Mouse (Mus musculus) CH12.LX (cell line): Measurements from ENCODE around the gene Acsl3. TPM values are rescaled to one million over a fixed set of nuclear protein-coding genes. Genes with fewer than 3 reads are reported as not detected.

Experiments used
- DNase-seq: peaks from one replicate; pipeline ENCODE4 v3.0.0-alpha.2; 2013; ENCODE audit errors: extremely low read depth
- H3K27ac ChIP-seq: 2 replicates; pipeline ENCODE4 v1.5.1; 2012; ENCODE audit warnings: low read depth, mild to moderate bottlenecking, control low read depth, moderate library complexity; ENCODE audit not compliant: insufficient read depth
- H3K27me3 ChIP-seq: replicated peaks from 2 replicates; pipeline ENCODE3; 2012; ENCODE audit warnings: inconsistent platforms
- H3K36me3 ChIP-seq, 2 experiments: replicated peaks in 1 of 2; 2 replicates each; pipeline versions ENCODE3 to v1.6.1; 2012; ENCODE audit warnings: inconsistent platforms in 1 of 2, low read length in 1 of 2, mild to moderate bottlenecking in 1 of 2, mixed read lengths in 1 of 2, moderate library complexity in 1 of 2; ENCODE audit not compliant: control insufficient read depth in 1 of 2, insufficient read depth in 1 of 2
- H3K4me1 ChIP-seq, 2 experiments: 2 replicates each; pipeline ENCODE4 v1.6.1; 2012; ENCODE audit warnings: inconsistent platforms in 1 of 2, moderate library complexity in 1 of 2; ENCODE audit not compliant: insufficient read depth in 2 of 2, control insufficient read depth in 1 of 2
- H3K4me2 ChIP-seq: 2 replicates; pipeline ENCODE4 v1.6.1; 2012; ENCODE audit warnings: low read depth, mild to moderate bottlenecking, control low read depth; ENCODE audit not compliant: poor library complexity, insufficient read depth, severe bottlenecking
- H3K4me3 ChIP-seq, 3 experiments: fragments of 150-350 bp in 1 of 3; sonication (generic) in 1 of 3; replicated peaks in 1 of 3; 2 replicates each; pipeline versions ENCODE3 to v1.5.1; 2011 to 2012; ENCODE audit warnings: low read depth in 2 of 3, low read length in 2 of 3, mild to moderate bottlenecking in 2 of 3, moderate library complexity in 2 of 3, control low read depth in 1 of 3, improper control_type of control experiment in 1 of 3, inconsistent platforms in 1 of 3, mixed read lengths in 1 of 3; ENCODE audit not compliant: poor library complexity in 1 of 3
- H3K79me2 ChIP-seq: replicated peaks from 2 replicates; pipeline ENCODE4 v1.6.1; 2012; ENCODE audit warnings: mild to moderate bottlenecking, moderate library complexity; ENCODE audit not compliant: control insufficient read depth, poor library complexity, insufficient read depth, severe bottlenecking; ENCODE audit errors: extremely low read depth
- H3K9ac ChIP-seq: 2 replicates; pipeline ENCODE4 v1.6.1; 2012; ENCODE audit warnings: low read depth, mild to moderate bottlenecking, control low read depth, moderate library complexity; ENCODE audit not compliant: insufficient read depth
- H3K9me3 ChIP-seq: replicated peaks from 2 replicates; pipeline ENCODE3; 2012; ENCODE audit warnings: low read length, inconsistent platforms, mixed read lengths
- CHD1 ChIP-seq: IDR thresholded peaks from 2 replicates; pipeline ENCODE4 v1.6.1; 2012; ENCODE audit warnings: low read depth, low read length, improper control_type of control experiment, inconsistent platforms
- CTCF ChIP-seq, 2 experiments: IDR thresholded peaks in 1 of 2; conservative IDR thresholded peaks in 1 of 2; 2 replicates each; pipeline ENCODE4 v1.5.1; 2011 to 2012; ENCODE audit warnings: low read depth in 2 of 2, low read length in 2 of 2, improper control_type of control experiment in 1 of 2, inconsistent platforms in 1 of 2, mild to moderate bottlenecking in 1 of 2, moderate library complexity in 1 of 2
- MAX ChIP-seq: IDR thresholded peaks from 2 replicates; pipeline ENCODE4 v1.6.1; 2011; ENCODE audit warnings: low read length, improper control_type of control experiment
- POLR2A ChIP-seq: IDR thresholded peaks from 2 replicates; pipeline ENCODE4 v1.6.1; 2011; ENCODE audit warnings: low read depth, mild to moderate bottlenecking, improper control_type of control experiment, low read length
- SIN3A ChIP-seq: IDR thresholded peaks from 2 replicates; pipeline ENCODE4 v1.6.1; 2012; ENCODE audit warnings: low read length, improper control_type of control experiment, inconsistent platforms
- SMC3 ChIP-seq: IDR thresholded peaks from 2 replicates; pipeline ENCODE4 v1.6.1; 2011; ENCODE audit warnings: low read depth, low read length, improper control_type of control experiment
- UBTF ChIP-seq: IDR thresholded peaks from 2 replicates; pipeline ENCODE4 v1.6.1; 2012; ENCODE audit warnings: low read depth, mild to moderate bottlenecking, inconsistent platforms, low read length, improper control_type of control experiment, moderate library complexity
- USF1 ChIP-seq: IDR thresholded peaks from 2 replicates; pipeline ENCODE4 v1.6.1; 2014; ENCODE audit warnings: low read depth, mild to moderate bottlenecking, inconsistent platforms, low read length, improper control_type of control experiment
- USF2 ChIP-seq: conservative IDR thresholded peaks from 2 replicates; pipeline ENCODE4 v1.6.1; 2011; ENCODE audit warnings: low read depth, low read length, improper control_type of control experiment
- ZKSCAN1 ChIP-seq: IDR thresholded peaks from 2 replicates; pipeline ENCODE4 v1.6.1; 2012; ENCODE audit warnings: low read depth, inconsistent platforms, low read length, improper control_type of control experiment, borderline replicate concordance
- ZNF384 ChIP-seq: IDR thresholded peaks from 2 replicates; pipeline ENCODE4 v1.6.1; 2012; ENCODE audit warnings: low read depth, low read length, improper control_type of control experiment, inconsistent platforms
- dilution Hi-C: fragments of 300-500 bp; cut with MboI; formaldehyde crosslinking; loops from 2 replicates; pipeline ENCODE4 v1.14.3; 2020; ENCODE audit warnings: low sequenced_read_pairs; ENCODE audit not compliant: extremely low pct_unique_long_range_greater_than_20kb, extremely low pct_ligation_motif_present
- in situ Hi-C: fragments of 300-500 bp; cut with MboI; formaldehyde crosslinking; loops from 3 replicates; pipeline ENCODE4 v1.14.3; 2019; ENCODE audit warnings: low sequenced_read_pairs, low pct_ligation_motif_present, low pct_unique_long_range_greater_than_20kb, mixed read lengths
- polyA plus RNA-seq: library from polyadenylated mRNA; unstranded; fragments of >175 nt; gene quantifications from 2 replicates; pipeline ENCODE4 v1.2.1, GENCODE M21; 2012; ENCODE audit warnings: low read depth; ENCODE audit not compliant: insufficient read length
- total RNA-seq, 2 experiments: library from RNA; depleted of rRNA; stranded (reverse); fragments of 300-350 nt in 1 of 2; fragments of >200 nt in 1 of 2; gene quantifications; 2 replicates each; pipeline ENCODE4 v1.2.3; 2012 to 2014

Gene Acsl3
- total and polyA plus RNA-seq, 3 experiments, result 19.0 to 57.5 (median 25.3) TPM

DNA sequence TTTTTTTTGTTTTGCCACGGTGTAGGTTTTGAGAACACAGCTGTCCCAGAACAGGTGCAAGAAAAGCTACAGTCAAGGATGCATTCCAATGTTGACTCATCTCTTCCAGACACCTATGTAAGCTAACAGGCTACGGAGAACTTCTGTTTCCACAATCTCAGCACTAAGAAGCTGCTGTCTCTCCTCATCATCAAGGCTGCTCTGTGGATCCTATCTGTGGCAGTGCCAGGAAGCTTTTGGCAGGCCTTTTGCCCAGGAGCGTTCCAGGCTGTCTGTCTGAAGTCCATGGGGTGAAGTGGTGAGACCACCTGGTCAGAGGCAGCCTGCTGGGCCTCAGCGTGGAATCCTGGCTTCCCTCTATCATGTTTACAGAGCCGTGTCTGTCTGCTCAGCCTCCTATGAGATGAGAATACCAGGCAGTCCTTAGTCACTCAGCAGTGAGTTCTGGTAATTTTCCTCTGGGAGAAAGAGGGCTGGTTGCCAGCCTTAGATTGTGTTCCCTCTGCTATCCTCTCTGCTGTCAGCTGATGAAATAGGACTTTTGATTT is 87.7 kb downstream of the Acsl3 start:
- Histone ChIP-seq H3K79me2 (no peaks in the 10 kb centered on the region), H3K36me3 (no peaks in the 10 kb centered on the region), H3K27ac (no peak overlapping the region), H3K27me3 (no peaks in the 10 kb centered on the region), H3K9me3 (no peaks in the 10 kb centered on the region), H3K9ac (no peak overlapping the region), H3K4me3 (no peak overlapping the region), H3K4me2 (no peak overlapping the region), H3K4me1 (no peaks in the 10 kb centered on the region)
- in situ Hi-C loops (loop anchor here (25.0 kb wide), 1 partner anchor 942 kb away; no protein-coding TSS in a partner anchor), dilution Hi-C loops (no loop called here)
- TF ChIP-seq USF2 (no peak), ZNF384 (no peak), MAX (no peak), USF1 (no peak), ZKSCAN1 (no peak), POLR2A (no peak), CHD1 (no peak), CTCF (conservative IDR thresholded peaks at IDR 0.05 in 1 of 2, IDR thresholded peaks at IDR 0.05 in 1 of 2; ENCODE audit: low read depth in 2 of 2, low read length in 2 of 2) (no peak), UBTF (no peak), SMC3 (no peak), SIN3A (no peak)
- no peak for DNase-seq

Other genes starting within 250 kb of the Acsl3 start
- gene Farsb, start 168.9 kb upstream of the Acsl3 start, total RNA-seq (2012; rRNA removed), result 114 and 128 TPM in 2 replicates
- gene Farsb, start 168.9 kb upstream of the Acsl3 start, total RNA-seq (2014; rRNA removed), result 205 and 224 TPM in 2 replicates
- gene Farsb, start 168.9 kb upstream of the Acsl3 start, polyA plus RNA-seq, result 166 and 180 TPM in 2 replicates
- 0.13 TPM in 1 of 2 replicates, not detected in the other for gene Mogat1, start 146.8 kb upstream of the Acsl3 start, total RNA-seq (2012; rRNA removed)
- gene Mogat1, start 146.8 kb upstream of the Acsl3 start, total RNA-seq (2014; rRNA removed), result not detected in 2 replicates
- gene Mogat1, start 146.8 kb upstream of the Acsl3 start, polyA plus RNA-seq, result not detected in 2 replicates
- not detected in 2 replicates for gene BC035947, start 145.7 kb upstream of the Acsl3 start, total RNA-seq (2012; rRNA removed)
- gene BC035947, start 145.7 kb upstream of the Acsl3 start, total RNA-seq (2014; rRNA removed), result not detected in 2 replicates
- not detected in 2 replicates for gene BC035947, start 145.7 kb upstream of the Acsl3 start, polyA plus RNA-seq
- gene Utp14b, start 213 bp downstream of the Acsl3 start, total RNA-seq (2012; rRNA removed), result 6.9 and 8.9 TPM in 2 replicates
- gene Utp14b, start 213 bp downstream of the Acsl3 start, total RNA-seq (2014; rRNA removed), result 11.4 and 13.0 TPM in 2 replicates
- 10.4 and 11.0 TPM in 2 replicates for gene Utp14b, start 213 bp downstream of the Acsl3 start, polyA plus RNA-seq
- not detected in 2 replicates for gene Kcne4, start 158.9 kb downstream of the Acsl3 start, total RNA-seq (2012; rRNA removed)
- not detected in 2 replicates for gene Kcne4, start 158.9 kb downstream of the Acsl3 start, total RNA-seq (2014; rRNA removed)
- not detected in 2 replicates for gene Kcne4, start 158.9 kb downstream of the Acsl3 start, polyA plus RNA-seq